Mouse (Mus musculus) bone marrow, adult 2 months (tissue): ENCODE data around the gene Otub1.

ENCODE experiments used
- CTCF ChIP-seq: fragments of 200-500 bp; IDR thresholded peaks from 2 replicates; pipeline ENCODE4 v1.5.1; 2011; ENCODE audit warnings: low read length, control low read depth; ENCODE audit not compliant: control insufficient read depth, insufficient read depth
- POLR2A ChIP-seq: fragments of 200-500 bp; IDR thresholded peaks from 2 replicates; pipeline ENCODE4 v1.6.1; 2011; ENCODE audit warnings: low read depth, mild to moderate bottlenecking, control low read depth, low read length, borderline replicate concordance; ENCODE audit not compliant: control insufficient read depth

GRCm38 (mm10) chr19:7171447-7171846 is 34.7 kb downstream of the Otub1 start:
- TF ChIP-seq POLR2A (no peak), CTCF (no peak)
